ENCODE assay signal across 10 mouse cellular contexts in genomic region chr12:111284532-111284931, GRCm38 (mm10). TPM values are rescaled to one million over a fixed set of nuclear protein-coding genes. Genes with fewer than 3 reads are reported as not detected.
DNase-seq lines count a peak whose midpoint lies in the region; ATAC-seq and TF ChIP-seq lines count a peak whose summit lies in the region.
"Had no signal": no experiment of that assay in that cellular context is flagged by ENCODE, and none has a peak within 500 bp of the region (broad histone marks: within the 10 kb centered on the region; RNA-seq: fewer than 3 reads in every experiment).

No protein-coding gene starts in this region.

- H3K4me3 ChIP-seq in kidney, postnatal 0 days (replicated peaks; ENCODE audit: low read depth, low read length): 0 out of 2 replicates have a peak overlapping the region, but pooled peaks have one; percentile 7
- peak overlapping the region; percentile 6; the same call in 1 of the 2 replicates for H3K4me3 ChIP-seq in embryonic facial prominence, embryonic 11.5 days (ENCODE audit: low read depth, low read length)
- H3K4me3 ChIP-seq in intestine, embryonic 14.5 days (ENCODE audit: low read depth, low read length): 0 out of 2 replicates have a peak overlapping the region, but pooled peaks have one; percentile 4
- no peak overlapping the region for H3K4me3 ChIP-seq in neural tube, embryonic 12.5 days
- H3K4me3 ChIP-seq in thymus, adult 2 months (ENCODE audit: control insufficient read depth, insufficient read depth, low read length): no peak overlapping the region

- no peaks in the 10 kb centered on the region for H3K36me3 ChIP-seq in kidney, postnatal 0 days (ENCODE audit: insufficient read depth, low read length)
- H3K36me3 ChIP-seq in embryonic facial prominence, embryonic 11.5 days (replicated peaks; ENCODE audit: control insufficient read depth, insufficient read depth, low read depth, low read length): no peaks in the 10 kb centered on the region
- no peaks in the 10 kb centered on the region for H3K36me3 ChIP-seq in intestine, embryonic 14.5 days (ENCODE audit: control insufficient read depth, insufficient read depth, low read length)
- no peaks in the 10 kb centered on the region for H3K36me3 ChIP-seq in neural tube, embryonic 12.5 days
- no peaks in the 10 kb centered on the region for H3K36me3 ChIP-seq in thymus, adult 2 months (ENCODE audit: control insufficient read depth, insufficient read depth, low read length)
- H3K36me3 ChIP-seq: G1E had no signal

- H3K27me3 ChIP-seq in kidney, postnatal 0 days (ENCODE audit: insufficient read depth, low read length): no peaks in the 10 kb centered on the region
- no peaks in the 10 kb centered on the region for H3K27me3 ChIP-seq in embryonic facial prominence, embryonic 11.5 days (ENCODE audit: control insufficient read depth, insufficient read depth, low read length)
- no peaks in the 10 kb centered on the region for H3K27me3 ChIP-seq in intestine, embryonic 14.5 days (replicated peaks; ENCODE audit: control insufficient read depth, insufficient read depth, low read length)
- H3K27me3 ChIP-seq in neural tube, embryonic 12.5 days (replicated peaks): no peaks in the 10 kb centered on the region
- no peaks in the 10 kb centered on the region for H3K27me3 ChIP-seq in thymus, adult 2 months (ENCODE audit: control insufficient read depth, insufficient read depth, low read length)

- DNase-seq in kidney, postnatal 0 days (ENCODE audit: low spot score): peak; percentile 58
- DNase-seq in kidney, adult 9 months: no peak
- DNase-seq in embryonic facial prominence, embryonic 11.5 days (ENCODE audit: low spot score): peak; percentile 53
- DNase-seq in intestine, embryonic 14.5 days (ENCODE audit: low spot score): no peak
- DNase-seq in thymus, adult 2 months: no peak
- DNase-seq in urinary bladder, postnatal 4 days (ENCODE audit: low spot score in 2 of 2): no peak
- no peak for DNase-seq in yolk sac, embryonic 10.5 days (ENCODE audit: low spot score)
- DNase-seq: thymus, postnatal 36 days had no signal

- peak; percentile 59 for ATAC-seq in kidney, postnatal 0 days (replicated peaks; ENCODE audit: low FRiP score, low read depth)
- no peak for ATAC-seq in embryonic facial prominence, embryonic 11.5 days (replicated peaks; ENCODE audit: insufficient number of reproducible peaks, low FRiP score, low TSS enrichment, low read depth)
- no peak for ATAC-seq in intestine, embryonic 14.5 days (replicated peaks; ENCODE audit: low FRiP score, low TSS enrichment, low read depth)
- ATAC-seq in neural tube, embryonic 12.5 days (ENCODE audit: low FRiP score, low read depth): no peak

- H3K4me1 ChIP-seq in kidney, postnatal 0 days (replicated peaks; ENCODE audit: insufficient read depth, low read length): peaks cover 13% of the 10 kb centered on the region
- H3K4me1 ChIP-seq in embryonic facial prominence, embryonic 11.5 days (ENCODE audit: control insufficient read depth, insufficient read depth, low read length): no peaks in the 10 kb centered on the region
- peaks cover 3% of the 10 kb centered on the region; the same call in 1 of the 2 replicates for H3K4me1 ChIP-seq in intestine, embryonic 14.5 days (replicated peaks; ENCODE audit: control insufficient read depth, insufficient read depth, low read length)
- H3K4me1 ChIP-seq in neural tube, embryonic 12.5 days: peaks cover 6% of the 10 kb centered on the region; the same call in 1 of the 2 replicates
- no peaks in the 10 kb centered on the region for H3K4me1 ChIP-seq in thymus, adult 2 months (replicated peaks; ENCODE audit: control insufficient read depth, insufficient read depth, low read length)

- 0 out of 2 replicates have a peak overlapping the region, but pooled peaks have one; percentile 18 for H3K9ac ChIP-seq in kidney, postnatal 0 days (ENCODE audit: low read depth, low read length)
- no peak overlapping the region for H3K9ac ChIP-seq in embryonic facial prominence, embryonic 11.5 days (replicated peaks; ENCODE audit: low read length)
- H3K9ac ChIP-seq in intestine, embryonic 14.5 days (ENCODE audit: low read length): no peak overlapping the region
- no peak overlapping the region for H3K9ac ChIP-seq in neural tube, embryonic 12.5 days

- peak overlapping the region; percentile 44 for H3K4me2 ChIP-seq in kidney, postnatal 0 days (ENCODE audit: low read length)
- H3K4me2 ChIP-seq in embryonic facial prominence, embryonic 11.5 days (ENCODE audit: low read depth, low read length): peak overlapping the region; percentile 25; the same call in 1 of the 2 replicates
- peak overlapping the region; percentile 36 for H3K4me2 ChIP-seq in intestine, embryonic 14.5 days (ENCODE audit: low read length)
- peak overlapping the region; percentile 41 for H3K4me2 ChIP-seq in neural tube, embryonic 12.5 days (replicated peaks)

- H3K9me3 ChIP-seq in kidney, postnatal 0 days (replicated peaks; ENCODE audit: low read length): no peaks in the 10 kb centered on the region
- no peaks in the 10 kb centered on the region for H3K9me3 ChIP-seq in embryonic facial prominence, embryonic 11.5 days (replicated peaks; ENCODE audit: control insufficient read depth, low read length)
- H3K9me3 ChIP-seq in intestine, embryonic 14.5 days (ENCODE audit: control insufficient read depth, low read length): no peaks in the 10 kb centered on the region
- H3K9me3 ChIP-seq in neural tube, embryonic 12.5 days: no peaks in the 10 kb centered on the region
- H3K9me3 ChIP-seq: G1E had no signal

- TF ChIP-seq CTCF in kidney, postnatal 0 days (IDR thresholded peaks at IDR 0.05; ENCODE audit: low read depth): no peak
- no peak for TF ChIP-seq CTCF in thymus, adult 2 months (IDR thresholded peaks at IDR 0.05; ENCODE audit: borderline replicate concordance, control insufficient read depth, extremely low read depth, insufficient read depth, low read length, poor library complexity)

- no peak overlapping the region for H3K27ac ChIP-seq in kidney, postnatal 0 days
- no peak overlapping the region for H3K27ac ChIP-seq in embryonic facial prominence, embryonic 11.5 days (replicated peaks; ENCODE audit: low read depth, low read length)
- no peak overlapping the region for H3K27ac ChIP-seq in intestine, embryonic 14.5 days (ENCODE audit: low read depth)
- H3K27ac ChIP-seq in neural tube, embryonic 12.5 days: no peak overlapping the region
- H3K27ac ChIP-seq in thymus, adult 2 months (ENCODE audit: control insufficient read depth, insufficient read depth, low read length): no peak overlapping the region

- no peak for TF ChIP-seq POLR2A in thymus, adult 2 months (IDR thresholded peaks at IDR 0.05; ENCODE audit: control insufficient read depth, extremely low read depth, insufficient read depth, low read length, poor library complexity)

- WGBS in kidney, postnatal 0 days: 18% methylated on average over 10 of the region's 10 CpGs
- WGBS in embryonic facial prominence, embryonic 11.5 days: 22% methylated on average over 10 of the region's 10 CpGs
- 16% methylated on average over 10 of the region's 10 CpGs for WGBS in intestine, embryonic 14.5 days
- 37% methylated on average over 10 of the region's 10 CpGs for WGBS in neural tube, embryonic 12.5 days
- WGBS in thymus, adult 2 months: 48% methylated on average over 10 of the region's 10 CpGs

RNA-seq across cellular contexts. Expression of gene Amn, which starts 13.6 kb away (rescaled TPM):
- polyA plus RNA-seq in kidney, postnatal 0 days (2015; fragmentation: Nextera tagmentation; extraction: Ambion mirVana): 123 and 145 TPM in 2 replicates
- polyA plus RNA-seq in embryonic facial prominence, embryonic 11.5 days (2014; fragmentation: Nextera tagmentation; extraction: Ambion mirVana): 0.28 TPM in 1 of 2 replicates, not detected in the other
- polyA plus RNA-seq in intestine, embryonic 14.5 days (2014; fragmentation: Nextera tagmentation; extraction: Ambion mirVana): 17.2 and 23.7 TPM in 2 replicates
- 0.46 and 1.2 TPM in 2 replicates for polyA plus RNA-seq in neural tube, embryonic 12.5 days (2016; fragmentation: Nextera tagmentation; extraction: Ambion mirVana)
- 7.0 and 8.8 TPM in 2 replicates for polyA plus RNA-seq in thymus, adult 2 months (2012; rRNA removed)

Comparison
In these comparisons a context has a peak if more than half of its experiments do, and no peak if none do; other contexts are left out.
1. DNase-seq: peak in kidney, postnatal 0 days (single experiment) and embryonic facial prominence, embryonic 11.5 days (single experiment); none in kidney, adult 9 months (single experiment), intestine, embryonic 14.5 days (single experiment), thymus, adult 2 months (single experiment), urinary bladder, postnatal 4 days (0 of 2) and yolk sac, embryonic 10.5 days (single experiment).
2. H3K4me3 ChIP-seq: peak in kidney, postnatal 0 days (single experiment), embryonic facial prominence, embryonic 11.5 days (single experiment) and intestine, embryonic 14.5 days (single experiment); none in neural tube, embryonic 12.5 days (single experiment) and thymus, adult 2 months (single experiment).
3. Peak in every context shown above with its lines, with median percentiles within 50 percentile points of each other: H3K4me2 ChIP-seq.